Mouse (Mus musculus): Measurements from ENCODE around the gene Hdac11.
A peak's percentile ranks its signal among the peaks of the same experiment; 100 is the strongest.

Gene Hdac11

GRCm38 (mm10) chr6:91169129-91169528 lies 12.7 kb downstream of the Hdac11 start:
- no peak for DNase-seq (ENCODE audit: low spot score in 2 of 2)

- DNase-seq (ENCODE audit: low spot score in 2 of 2): no peak
These were observed 15.0 kb downstream of the Hdac11 start for GRCm38 (mm10) chr6:91171396-91171895.

- DNase-seq (ENCODE audit: low spot score in 2 of 2): no peak
These were observed 15.9 kb downstream of the Hdac11 start for GRCm38 (mm10) chr6:91172381-91172780.

- DNase-seq (ENCODE audit: low spot score in 2 of 2): peak; percentile 21 to 42
These were observed 16.9 kb downstream of the Hdac11 start for GRCm38 (mm10) chr6:91173221-91173880.

- DNase-seq (ENCODE audit: low spot score in 2 of 2): no peak
These were observed 17.7 kb downstream of the Hdac11 start for GRCm38 (mm10) chr6:91174211-91174610.

- DNase-seq (ENCODE audit: low spot score in 2 of 2): no peak
These were observed 24.3 kb downstream of the Hdac11 start for GRCm38 (mm10) chr6:91180767-91181171.

GRCm38 (mm10) chr6:91181320-91181719 lies 24.9 kb downstream of the Hdac11 start:
- no peak for DNase-seq (ENCODE audit: low spot score in 2 of 2)

GRCm38 (mm10) chr6:91182075-91182490 lies 25.6 kb downstream of the Hdac11 start:
- DNase-seq (ENCODE audit: low spot score in 2 of 2): no peak

GRCm38 (mm10) chr6:91183041-91183440 lies 26.6 kb downstream of the Hdac11 start:
- no peak for DNase-seq (ENCODE audit: low spot score in 2 of 2)

GRCm38 (mm10) chr6:91183980-91184379 lies 27.5 kb downstream of the Hdac11 start:
- DNase-seq (ENCODE audit: low spot score in 2 of 2): no peak

GRCm38 (mm10) chr6:91184776-91185175 lies 28.3 kb downstream of the Hdac11 start:
- no peak for DNase-seq (ENCODE audit: low spot score in 2 of 2)

GRCm38 (mm10) chr6:91185502-91185901 lies 29.0 kb downstream of the Hdac11 start:
- DNase-seq (ENCODE audit: low spot score in 2 of 2): no peak

GRCm38 (mm10) chr6:91186161-91186931 lies 29.9 kb downstream of the Hdac11 start:
- DNase-seq (ENCODE audit: low spot score in 2 of 2): peak; percentile 24 to 61

- no peak for DNase-seq (ENCODE audit: low spot score in 2 of 2)
These were observed 30.5 kb downstream of the Hdac11 start for GRCm38 (mm10) chr6:91186934-91187333.

- DNase-seq (ENCODE audit: low spot score in 2 of 2): no peak
These were observed 31.4 kb downstream of the Hdac11 start for GRCm38 (mm10) chr6:91187871-91188270.

- no peak for DNase-seq (ENCODE audit: low spot score in 2 of 2)
These were observed 33.5 kb downstream of the Hdac11 start for GRCm38 (mm10) chr6:91189971-91190370.

- DNase-seq (ENCODE audit: low spot score in 2 of 2): no peak
These were observed 35.0 kb downstream of the Hdac11 start for GRCm38 (mm10) chr6:91191465-91191864.

GRCm38 (mm10) chr6:91192421-91192820 lies 36.0 kb downstream of the Hdac11 start:
- no peak for DNase-seq (ENCODE audit: low spot score in 2 of 2)

- no peak for DNase-seq (ENCODE audit: low spot score in 2 of 2)
These were observed 36.5 kb downstream of the Hdac11 start for GRCm38 (mm10) chr6:91192851-91193545.

- no peak for DNase-seq (ENCODE audit: low spot score in 2 of 2)
These were observed 42.0 kb downstream of the Hdac11 start for GRCm38 (mm10) chr6:91198456-91198855.

- DNase-seq (ENCODE audit: low spot score in 2 of 2): no peak
These were observed 44.1 kb downstream of the Hdac11 start for GRCm38 (mm10) chr6:91200429-91201188.
